Mouse (Mus musculus): ENCODE measurements around the gene Eif2ak3. TPM values are rescaled to one million over a fixed set of nuclear protein-coding genes. Genes with fewer than 3 reads are reported as not detected.

The Eif2ak3 gene
- total RNA-seq, 1 experiment from 2014 or later, result 22.6 TPM

DNA sequence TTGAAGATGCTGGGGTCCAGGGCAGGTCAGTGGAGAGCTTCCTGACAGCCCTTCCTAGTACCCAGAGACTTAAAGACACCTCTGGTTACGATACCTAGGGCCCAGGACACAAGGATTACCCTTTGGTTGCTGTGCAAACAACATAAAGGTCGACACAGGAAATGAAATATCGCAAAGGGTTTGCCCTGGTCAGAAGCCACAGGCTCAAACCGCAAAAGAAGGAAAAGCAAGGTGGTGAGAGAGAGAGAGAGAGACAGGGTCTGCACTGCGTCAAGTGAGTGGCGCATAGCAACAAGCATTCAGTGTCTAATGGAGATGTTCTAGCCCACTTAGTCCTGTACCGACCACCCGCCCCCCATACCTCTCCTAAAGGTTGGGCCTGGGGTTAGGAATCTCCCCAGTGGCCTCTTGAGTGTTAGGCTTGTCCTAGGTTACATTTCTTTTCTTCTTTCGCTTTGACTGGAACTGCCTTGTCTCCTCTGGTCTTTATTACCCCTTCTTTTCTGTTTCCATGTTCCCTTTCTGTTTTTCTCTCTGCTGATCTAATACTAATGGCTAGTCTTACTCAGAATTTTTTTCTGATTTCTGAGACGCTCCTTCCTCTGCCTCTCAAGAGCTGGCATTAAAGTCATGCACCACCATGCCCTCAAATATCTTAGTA lies 13.0 kb upstream of the Eif2ak3 start:
- no peak for DNase-seq

DNA sequence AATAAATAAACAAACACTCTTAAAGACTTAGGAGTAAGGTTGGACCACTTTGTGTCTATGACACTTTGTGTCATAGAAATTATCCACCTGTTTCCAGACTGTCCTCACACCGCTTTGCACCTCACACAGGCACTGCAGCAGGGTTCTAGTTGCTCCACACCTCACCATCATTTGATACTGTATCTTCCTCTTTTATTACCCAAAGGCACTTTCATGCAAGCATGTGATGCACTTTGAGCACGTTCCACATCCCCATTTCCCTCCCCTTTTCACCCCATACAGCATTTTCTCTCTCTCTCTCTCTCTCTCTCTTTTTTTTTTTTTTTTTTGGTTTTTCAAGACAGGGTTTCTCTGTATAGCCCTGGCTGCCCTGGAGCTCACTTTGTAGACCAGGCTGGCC lies 7.0 kb upstream of the Eif2ak3 start:
- no peak for DNase-seq

DNA sequence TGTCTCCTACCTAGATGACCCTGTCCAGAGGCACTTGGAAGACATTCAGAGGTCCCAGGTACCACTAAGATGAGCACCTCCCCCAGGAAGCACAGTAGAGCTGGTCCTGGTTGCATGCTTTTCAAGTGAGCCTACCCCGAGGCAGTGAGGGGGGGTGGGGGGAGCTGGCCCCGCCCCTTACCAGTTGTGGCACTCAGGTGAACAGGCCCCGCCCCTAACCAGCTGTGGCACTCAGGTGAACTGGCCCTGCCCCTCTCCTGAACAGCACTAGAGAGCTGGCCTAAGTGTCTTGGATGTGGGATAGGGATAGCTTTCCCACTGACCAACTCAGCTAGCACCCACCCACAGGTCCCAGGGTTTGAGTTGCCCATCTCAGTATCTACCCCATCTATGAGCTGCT lies 5.8 kb upstream of the Eif2ak3 start:
- DNase-seq, result no peak

DNA sequence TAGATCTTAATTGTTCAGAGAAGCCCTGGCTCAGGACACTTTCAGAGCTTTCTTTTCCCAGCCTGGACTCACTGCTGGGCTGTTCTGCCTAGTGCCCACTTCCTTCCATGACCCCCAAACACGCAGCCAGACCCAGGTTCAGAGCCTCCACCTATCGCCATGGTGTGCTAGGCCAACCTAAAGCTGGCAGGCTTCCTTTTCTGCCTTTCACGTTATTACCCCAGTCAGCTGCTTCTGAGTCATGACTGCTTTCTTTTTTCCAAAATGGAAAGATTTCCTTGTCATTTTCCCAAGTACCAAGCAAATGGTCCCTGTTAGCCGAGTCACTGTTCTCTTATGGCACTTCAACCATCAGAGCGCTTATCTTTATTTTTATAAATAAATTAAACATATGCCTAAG lies 4.0 kb upstream of the Eif2ak3 start:
- DNase-seq, result no peak

DNA sequence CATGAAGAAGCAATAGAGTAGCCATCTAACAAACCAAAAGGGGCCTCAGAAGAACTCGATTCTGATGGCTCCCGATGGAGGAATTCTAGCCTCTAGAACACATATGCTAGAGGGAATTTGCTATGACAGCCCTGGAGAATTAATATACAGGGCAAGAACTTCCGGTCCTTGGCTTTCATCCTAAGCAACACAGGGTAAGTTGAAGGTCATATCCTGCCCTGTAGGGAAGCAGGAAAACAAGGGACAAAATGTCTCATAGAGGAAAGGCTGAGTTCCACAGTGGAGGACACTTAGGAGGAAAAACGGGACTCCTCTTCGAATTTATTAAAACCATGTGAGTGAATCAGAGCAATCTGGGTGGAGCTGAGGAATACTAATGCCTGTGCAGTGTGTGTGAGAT lies 1.3 kb upstream of the Eif2ak3 start:
- no peak for DNase-seq

DNA sequence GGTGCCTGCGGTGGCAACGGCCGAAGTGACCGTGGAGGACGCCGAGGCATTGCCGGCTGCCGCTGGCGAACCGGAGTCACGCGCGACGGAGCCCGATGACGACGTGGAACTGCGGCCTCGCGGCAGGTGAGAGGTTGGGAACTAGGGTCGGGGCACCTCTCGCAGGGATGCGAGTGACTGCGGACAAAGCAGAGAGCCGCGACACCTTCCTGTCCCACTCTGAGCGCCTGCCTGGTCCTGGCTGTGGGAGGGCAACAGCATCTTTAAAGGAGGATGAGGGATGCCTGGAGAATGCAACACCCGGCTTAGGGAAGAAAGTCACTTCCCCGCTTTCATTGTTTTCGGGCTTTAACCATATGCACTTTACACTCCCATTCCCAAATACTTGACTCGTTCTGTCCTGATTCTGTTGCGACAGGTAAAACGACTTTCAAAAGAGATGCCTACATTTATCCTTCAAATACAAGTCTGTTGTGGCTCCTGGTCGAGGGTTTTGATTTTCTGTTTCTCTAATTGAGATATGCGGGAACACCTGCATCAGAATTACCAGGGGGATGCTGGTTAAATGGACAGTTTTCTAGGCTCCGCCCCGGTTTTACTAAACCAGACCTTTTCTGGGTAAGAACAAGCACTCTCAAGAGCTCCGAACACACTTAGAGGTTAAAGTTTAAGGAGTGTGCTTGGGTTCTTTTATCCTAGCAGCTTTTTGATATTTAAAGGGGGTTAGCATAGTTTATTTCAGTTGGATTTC lies 756 bp downstream of the Eif2ak3 start:
- DNase-seq, result peak; percentile 33

DNA sequence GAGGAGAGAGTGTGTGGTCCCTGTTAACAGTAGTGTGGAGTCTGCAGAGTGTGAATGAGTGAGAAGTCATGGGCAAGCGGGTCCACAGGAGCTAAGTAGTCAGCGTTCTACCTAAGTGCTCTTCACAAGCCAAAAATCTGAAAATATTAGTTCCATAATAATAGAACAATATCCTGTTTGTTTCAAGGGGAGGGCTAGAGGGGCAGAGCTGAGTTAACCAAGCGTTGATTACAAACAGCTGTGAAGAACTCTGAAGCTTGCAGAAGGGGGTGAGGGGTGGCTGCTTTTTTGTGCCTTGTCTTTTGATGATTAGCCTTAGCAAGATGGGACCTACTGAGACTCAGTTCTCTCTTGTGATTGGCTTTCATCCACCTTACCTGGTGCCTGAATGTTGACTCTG lies 3.1 kb downstream of the Eif2ak3 start:
- no peak for DNase-seq

DNA sequence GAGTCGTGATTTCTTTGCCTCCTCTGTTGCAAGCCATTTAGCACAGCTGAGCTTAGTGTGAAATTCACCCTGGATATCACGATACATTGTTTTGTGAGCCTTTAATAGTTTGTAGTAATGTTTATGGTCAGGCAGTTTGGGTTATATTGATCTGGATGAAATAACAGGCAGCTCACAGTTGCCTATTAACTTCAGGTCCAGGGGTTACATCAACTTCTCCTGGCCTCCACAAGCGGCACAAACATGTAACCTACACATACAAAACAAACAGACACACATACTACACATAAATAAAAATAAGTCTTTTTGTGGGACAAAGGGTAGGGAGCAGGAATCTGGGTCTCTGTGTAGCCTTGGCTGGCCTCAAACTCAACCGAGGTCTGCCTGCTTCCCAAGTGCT lies 9.1 kb downstream of the Eif2ak3 start:
- DNase-seq, result no peak

DNA sequence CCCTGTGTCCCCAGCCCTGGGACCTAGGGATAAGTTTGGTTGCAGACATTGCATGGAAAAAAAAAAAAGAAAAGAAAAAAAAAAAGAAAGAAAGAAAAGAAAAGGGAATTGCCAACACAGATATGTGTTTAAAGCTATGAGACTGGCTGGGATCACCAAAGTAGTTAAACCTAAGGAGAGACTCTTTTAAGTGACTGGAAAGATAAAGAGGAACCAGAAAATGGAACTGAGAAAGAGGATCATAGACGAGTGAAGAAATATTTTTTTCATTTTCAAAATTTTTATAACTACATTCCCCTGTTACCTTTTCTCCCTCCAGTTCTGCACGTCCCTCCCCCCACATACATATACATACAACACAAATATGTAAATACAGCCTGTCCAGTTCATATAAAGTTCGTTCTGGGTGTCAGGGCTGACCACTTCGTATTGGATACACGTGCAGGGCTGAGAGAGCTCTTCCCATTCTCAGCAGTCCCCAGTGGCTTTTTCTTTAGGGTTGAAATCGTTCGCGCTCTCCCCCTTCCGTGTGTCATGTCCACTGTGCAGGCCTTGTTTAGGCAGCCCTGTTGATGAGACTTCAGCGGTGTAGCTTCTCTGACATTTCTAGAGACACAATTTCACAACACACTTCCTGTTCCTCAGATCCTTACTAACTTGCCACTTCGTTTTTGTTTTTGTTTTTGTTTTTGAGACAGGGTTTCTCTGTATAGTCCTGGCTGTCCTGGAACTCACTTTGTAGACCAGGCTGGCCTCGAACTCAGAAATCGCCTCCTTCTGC lies 11.4 kb downstream of the Eif2ak3 start:
- no peak for DNase-seq

DNA sequence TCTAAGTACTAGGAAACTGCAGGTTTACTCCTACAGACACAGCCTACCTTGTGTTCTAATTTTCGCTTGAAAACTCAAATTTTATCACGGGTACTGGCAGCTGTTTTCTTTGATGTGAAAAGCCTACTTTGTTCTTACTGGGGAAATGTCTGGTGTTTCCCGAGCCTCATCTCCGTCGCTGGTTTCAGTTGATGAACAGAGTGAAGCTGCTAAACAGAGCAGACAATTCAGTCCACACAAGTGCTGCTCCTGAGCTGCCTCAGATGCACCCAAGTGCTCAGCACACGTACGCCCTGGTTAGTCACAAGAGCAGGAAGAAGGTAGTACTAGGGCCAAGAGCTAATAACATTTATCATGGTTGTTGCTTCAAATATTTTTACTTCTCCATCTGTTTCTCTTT lies 18.4 kb downstream of the Eif2ak3 start:
- DNase-seq, result no peak

DNA sequence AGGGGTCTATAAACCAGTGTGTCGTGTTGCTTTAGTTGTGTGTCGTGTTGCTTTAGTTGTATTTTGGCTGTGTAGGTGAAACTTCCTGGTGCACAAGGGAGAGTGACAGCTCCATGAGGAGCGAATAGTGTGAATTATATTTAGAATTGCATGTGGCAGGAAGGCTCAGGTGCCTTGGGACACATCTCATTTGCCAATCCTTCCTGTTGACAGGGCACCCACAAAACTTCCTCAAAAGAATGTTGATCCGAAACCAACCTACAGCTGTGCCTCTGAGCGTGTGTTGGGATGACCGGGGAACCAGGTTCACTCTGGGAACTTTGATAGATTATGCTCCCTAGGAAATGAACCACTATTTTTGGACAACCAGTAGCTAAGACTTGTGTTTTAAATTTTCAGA lies 20.0 kb downstream of the Eif2ak3 start:
- DNase-seq, result no peak

DNA sequence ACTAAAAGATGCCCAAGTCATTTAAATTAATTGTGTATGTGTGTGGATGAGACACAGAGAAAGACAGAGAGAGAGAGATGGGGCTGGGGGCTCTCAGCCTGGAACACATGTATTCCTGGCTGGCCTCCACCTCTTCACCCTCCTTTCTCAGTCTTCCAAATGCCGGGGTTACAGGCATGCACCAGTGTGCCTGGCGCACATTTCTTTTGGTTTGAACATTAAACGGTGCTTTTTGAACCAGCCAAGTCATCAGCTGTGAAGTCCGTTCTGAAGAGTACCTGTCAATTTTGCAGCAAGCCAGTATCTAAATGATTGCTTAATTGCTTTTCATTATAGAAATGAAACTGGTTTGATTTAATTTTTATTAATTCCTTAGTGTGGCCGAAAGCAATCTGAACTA lies 22.4 kb downstream of the Eif2ak3 start:
- DNase-seq, result no peak

DNA sequence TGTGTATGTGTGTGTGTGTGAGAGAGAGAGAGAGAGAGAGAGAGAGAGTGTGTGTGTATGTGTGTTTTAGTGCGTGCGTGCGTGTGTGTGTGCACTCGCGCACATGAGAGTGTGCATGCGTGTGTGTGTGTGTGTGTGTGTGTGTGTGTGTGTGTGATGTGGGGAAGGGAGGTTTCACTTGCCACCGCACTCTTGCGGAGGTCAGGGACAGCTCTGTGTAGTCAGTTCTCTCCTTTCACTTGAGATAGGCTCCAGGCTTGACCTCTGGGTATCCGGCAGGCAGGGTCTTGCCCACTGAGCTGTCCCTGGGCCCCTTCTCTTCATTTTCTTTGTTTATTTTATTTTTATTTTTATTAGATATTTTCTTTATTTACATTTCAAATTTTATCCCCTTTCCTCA lies 23.0 kb downstream of the Eif2ak3 start:
- DNase-seq, result no peak

DNA sequence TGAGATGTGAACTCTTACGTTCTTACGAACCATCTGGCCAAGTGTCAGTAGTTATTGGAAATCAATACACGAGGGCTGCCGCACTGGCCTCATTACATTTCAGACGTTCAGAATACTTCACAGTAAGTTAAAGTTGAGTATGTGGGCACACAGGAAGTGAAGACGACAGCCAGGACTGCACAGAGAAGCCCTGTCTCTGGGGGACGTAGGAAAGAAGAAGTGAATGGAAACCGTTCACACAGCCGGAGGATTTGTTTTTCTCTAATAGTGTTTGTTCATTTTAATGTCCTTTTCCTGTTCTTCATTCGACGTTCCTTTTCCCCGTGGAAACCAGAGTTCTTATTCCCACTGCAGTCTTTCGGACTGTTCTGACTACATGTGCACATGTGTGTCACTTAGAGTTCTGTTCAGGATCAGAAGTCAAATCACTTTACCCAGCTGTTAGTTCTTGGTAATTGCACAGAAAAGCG lies 27.2 kb downstream of the Eif2ak3 start:
- no peak for DNase-seq

DNA sequence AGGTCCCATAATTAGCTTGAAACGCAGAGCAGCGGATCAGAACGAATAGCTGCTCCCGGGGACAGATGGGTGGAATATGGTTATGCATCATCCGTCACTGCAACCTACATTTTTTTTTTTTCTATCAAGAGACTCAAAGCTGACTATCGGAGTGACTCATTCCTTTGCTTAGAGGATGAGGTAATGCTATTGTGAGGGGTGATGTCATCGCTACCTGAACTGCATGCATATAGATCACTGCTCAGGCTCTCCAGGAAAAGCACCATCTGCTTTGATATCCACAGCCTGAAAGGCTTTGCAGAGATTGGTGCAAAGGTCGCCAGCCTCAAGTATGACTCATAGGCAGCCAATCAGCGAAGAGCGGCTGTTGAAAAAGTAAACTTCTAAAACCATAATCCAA lies 27.8 kb downstream of the Eif2ak3 start:
- DNase-seq, result peak; percentile 26

DNA sequence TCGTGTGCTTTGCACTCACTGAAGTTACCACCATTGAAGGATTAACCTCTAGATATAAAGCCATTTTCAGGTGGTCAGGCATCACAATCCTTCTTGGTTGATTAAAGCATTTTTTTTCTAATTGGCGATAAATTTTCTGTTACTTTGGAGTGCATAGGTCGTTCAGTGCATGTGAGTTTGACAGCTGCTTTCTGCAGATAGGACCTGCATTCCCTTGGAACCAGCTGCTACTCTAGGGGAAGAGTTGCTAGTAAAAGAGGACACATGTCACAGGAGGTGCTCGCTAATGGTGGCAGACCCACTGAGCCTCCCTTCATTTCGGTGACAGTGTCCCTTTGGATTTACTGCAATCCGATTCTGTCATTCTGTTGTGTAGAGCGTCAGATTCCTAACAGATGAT lies 28.3 kb downstream of the Eif2ak3 start:
- no peak for DNase-seq

DNA sequence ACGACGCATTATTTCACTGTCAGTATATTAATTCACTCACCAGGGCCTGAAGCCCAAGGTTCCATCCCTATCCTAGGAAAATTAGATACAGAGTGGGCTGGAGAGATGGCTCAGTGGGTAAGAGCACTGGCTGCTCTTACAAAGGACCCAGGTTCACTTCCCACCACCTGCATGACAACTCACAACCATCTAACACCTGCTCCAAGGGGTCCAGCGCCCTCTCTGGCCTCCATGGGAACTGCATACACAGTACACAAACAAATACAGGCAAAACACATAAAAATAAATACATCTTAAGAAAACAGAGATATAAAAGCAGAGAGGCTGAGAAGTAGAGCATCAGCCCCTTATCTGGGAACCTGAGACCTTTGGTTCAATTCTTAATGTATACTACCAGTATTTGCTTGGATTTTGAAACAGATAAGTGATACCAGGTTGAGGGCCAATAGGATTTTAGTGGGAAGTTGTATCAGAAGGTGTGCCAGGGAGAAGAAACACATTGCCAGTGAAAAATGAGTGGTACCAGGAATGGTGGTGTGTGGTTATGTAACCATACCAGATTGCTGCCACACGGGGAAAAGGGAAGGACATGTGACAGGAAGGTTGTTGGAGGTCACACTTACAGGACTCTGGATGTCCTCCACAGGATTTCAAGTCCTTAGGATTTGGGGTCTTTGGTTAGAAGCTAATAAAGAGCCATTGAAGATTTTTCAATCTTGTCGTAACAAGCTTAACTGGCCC lies 29.9 kb downstream of the Eif2ak3 start:
- no peak for DNase-seq

DNA sequence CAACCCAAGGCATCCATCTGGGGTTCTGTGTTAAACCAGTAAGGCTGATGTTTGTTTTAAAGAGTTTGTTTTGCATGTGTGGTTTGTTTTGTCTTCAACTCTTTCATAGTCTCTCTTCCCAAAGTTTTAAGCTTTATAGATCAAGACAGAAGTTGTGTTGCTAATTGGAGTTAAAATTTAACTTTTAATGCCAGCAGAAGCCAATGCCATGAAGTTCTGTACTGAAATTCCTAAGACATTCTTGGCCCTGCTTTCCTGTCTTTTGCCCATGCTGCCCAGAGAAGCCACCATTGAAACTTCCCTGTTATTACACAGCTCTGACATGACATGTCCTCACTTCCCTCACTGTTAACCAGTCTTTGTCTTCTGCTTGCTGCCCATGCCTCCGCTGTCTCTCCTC lies 30.7 kb downstream of the Eif2ak3 start:
- DNase-seq, result no peak

DNA sequence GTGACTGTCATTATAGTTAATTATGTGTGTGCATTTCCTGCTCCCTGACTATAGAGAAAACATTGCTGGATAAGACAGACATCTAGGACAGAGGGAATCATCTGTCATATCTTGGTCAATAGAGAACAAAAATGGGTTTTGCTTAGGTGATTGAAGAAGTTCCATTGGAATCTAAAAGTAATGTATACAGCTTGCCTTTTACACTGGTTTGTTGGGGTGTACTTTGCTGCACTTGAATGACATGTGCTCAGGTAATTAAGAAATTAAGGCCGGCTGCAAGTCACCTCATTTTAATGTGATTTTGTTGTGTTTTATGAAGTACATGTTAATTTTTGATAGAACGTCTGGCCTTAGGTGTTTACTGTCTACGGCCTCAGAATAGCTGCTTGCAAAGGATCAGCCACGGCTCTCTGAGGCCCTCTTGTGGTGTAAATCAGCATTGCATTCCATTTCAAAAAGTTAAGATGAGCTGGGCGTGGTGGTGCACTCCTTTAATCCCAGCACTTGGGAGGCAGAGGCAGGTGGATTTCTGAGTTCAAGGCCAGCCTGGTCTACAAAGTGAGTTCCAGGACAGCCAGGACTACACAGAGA lies 36.5 kb downstream of the Eif2ak3 start:
- peak; percentile 59 for DNase-seq

DNA sequence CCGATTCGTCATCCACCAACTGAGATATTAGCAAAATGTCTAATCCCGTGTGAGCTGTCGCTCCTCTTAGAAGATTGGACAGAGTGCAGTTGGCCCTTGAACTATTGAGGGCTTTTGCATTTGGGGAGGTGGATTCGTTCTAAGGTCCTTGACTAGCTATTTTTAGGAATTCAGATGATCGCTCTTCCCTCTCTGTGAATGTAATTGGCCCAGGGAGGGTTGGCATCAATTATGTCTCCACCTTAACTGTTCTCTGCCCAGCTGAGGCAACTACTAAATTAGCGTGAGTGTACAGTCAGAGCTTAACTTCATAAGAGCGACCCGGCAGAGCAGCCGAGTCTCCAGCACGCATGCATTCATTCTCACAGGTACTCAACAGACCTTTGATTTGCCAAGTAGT lies 43.7 kb downstream of the Eif2ak3 start:
- no peak for DNase-seq

DNA sequence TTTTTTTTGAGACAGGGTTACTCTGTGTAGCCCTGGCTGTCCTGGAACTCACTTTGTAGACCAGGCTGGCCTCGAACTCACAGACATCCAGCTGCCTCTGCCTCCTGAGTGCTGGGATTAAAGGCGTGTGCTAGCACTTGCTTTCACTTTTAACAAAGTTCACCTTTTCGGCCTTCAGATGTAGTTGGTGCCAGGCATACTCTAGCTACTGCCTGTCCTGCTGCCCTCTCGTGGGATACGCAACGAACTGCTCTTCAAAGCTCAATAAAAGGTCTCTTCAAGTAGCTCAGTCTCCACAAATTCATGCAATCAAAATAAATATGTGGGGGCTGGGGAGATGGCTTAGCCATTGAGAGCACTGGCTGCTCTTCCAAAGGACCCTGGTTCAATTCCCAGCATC lies 53.9 kb downstream of the Eif2ak3 start:
- DNase-seq, result no peak

DNA sequence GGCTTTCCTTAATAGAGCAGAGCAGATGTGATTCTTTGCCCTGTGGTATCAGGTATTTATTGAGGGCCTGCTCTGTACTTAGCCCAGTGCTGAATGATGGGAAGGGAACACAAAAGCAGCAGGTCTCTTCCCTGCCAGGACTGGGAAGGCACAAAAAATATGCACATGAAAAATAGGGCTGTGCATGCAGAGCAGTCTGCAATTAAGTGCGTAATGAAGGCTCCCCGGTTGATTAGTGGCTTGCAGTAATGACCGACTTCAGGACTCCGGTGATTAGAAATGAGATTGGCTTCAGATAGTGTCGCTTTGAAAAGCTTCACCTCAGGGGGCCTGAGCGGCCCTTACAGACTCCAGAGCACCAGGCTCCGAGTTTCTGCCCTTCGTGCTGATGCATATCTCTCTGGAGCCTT lies 55.3 kb downstream of the Eif2ak3 start:
- no peak for DNase-seq
